Mouse (Mus musculus) kidney, postnatal 36 days (tissue): ENCODE results near the gene Tada2a.

Experiments used
- DNase-seq, 2 experiments: peaks; one replicate each; pipeline ENCODE4 v3.0.0; 2021 to 2022; ENCODE audit warnings: mixed read lengths in 2 of 2

The Tada2a gene

GRCm38 (mm10) chr11:84128943-84129798, at the start of gene Tada2a, which contains the start of gene Acaca:
Gene Tada2a, minus strand, starts transcription at chr11:84129600.
Gene Acaca, plus strand, starts transcription at chr11:84129672.
- peak; percentile 66 to 87 for DNase-seq

DNA sequence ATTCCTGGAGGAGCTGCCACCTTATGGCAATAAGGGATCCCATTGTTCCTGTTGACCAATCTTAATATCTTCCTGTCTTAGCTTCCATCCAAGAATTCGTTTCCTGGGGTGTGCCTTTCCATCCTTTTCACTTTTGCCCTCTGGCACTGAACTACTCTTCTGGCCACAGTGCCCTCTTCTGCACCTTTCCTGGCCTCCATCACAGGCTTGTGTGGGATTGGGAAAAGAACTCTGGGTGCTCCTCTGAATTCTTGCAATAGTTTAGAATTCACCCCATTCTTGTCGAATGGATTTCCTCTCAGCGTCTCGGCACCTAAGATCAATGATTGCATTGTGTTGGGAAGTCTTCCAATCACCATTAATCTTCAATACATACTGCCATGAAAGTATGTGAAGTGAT, 49.2 kb upstream of the Tada2a start:
- no peak for DNase-seq

- DNase-seq = no peak
These were observed 43.4 kb upstream of the Tada2a start for GRCm38 (mm10) chr11:84172539-84173435.

- DNase-seq = peak; percentile 47 to 71
These were observed 39.4 kb upstream of the Tada2a start for GRCm38 (mm10) chr11:84168701-84169288.

GRCm38 (mm10) chr11:84167046-84167526, 37.7 kb upstream of the Tada2a start, which contains the start of gene Gm11437:
Gene Gm11437, minus strand, starts transcription at chr11:84167476.
- no peak for DNase-seq

- DNase-seq = no peak
These were observed 35.2 kb upstream of the Tada2a start for GRCm38 (mm10) chr11:84164561-84164960.

DNA sequence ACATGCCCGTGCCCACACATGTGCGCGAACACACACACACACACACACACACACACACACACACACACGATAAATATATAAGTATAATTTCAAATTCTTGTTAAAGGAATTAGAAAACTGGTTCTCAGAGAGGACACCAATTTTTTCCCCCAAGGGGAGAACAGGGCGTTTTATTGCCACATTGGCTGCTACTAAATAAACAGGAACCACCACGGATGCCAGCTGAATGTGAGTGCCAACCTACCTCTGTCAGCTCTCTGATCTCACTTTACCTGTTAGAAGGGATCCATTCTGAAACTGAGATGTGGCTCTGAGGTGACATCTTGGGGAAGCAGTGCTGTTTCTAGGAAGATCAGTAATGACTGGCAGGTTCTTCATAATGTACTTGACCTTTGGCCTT, 34.7 kb upstream of the Tada2a start:
- DNase-seq = no peak

DNA sequence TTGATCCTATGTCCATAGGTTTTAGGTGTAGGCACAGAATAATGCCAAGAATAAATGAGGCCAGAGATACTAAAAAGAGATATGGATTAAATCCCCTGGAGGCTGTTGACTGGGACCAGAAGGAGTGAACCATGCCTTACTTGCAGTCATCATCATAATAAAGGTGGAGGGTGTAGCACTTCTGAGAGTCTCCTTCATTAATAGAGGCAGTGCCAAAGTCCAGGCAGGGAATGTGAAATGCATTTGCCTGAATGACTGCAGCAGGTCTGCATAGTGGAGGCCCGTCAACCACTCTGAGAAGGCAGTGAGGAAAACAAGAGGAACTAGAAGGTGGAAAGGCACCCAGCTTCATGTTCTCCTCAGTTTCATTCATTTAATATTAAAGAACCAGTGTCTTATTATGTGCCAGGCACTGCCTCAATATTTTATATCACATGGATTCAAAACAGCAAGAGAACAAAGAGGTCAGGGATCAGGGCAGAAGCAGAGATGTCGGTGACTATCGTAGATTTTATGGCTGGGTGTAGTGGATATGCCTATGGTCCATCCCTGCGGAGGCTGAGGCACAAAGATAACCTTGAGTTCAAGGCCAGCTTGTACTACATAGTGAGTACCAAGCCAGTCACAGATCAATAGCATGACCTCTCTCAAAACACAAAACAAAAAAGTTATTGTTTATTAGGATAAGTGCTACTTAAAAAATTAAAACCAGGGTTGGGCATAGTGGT, 27.3 kb upstream of the Tada2a start:
- no peak for DNase-seq

DNA sequence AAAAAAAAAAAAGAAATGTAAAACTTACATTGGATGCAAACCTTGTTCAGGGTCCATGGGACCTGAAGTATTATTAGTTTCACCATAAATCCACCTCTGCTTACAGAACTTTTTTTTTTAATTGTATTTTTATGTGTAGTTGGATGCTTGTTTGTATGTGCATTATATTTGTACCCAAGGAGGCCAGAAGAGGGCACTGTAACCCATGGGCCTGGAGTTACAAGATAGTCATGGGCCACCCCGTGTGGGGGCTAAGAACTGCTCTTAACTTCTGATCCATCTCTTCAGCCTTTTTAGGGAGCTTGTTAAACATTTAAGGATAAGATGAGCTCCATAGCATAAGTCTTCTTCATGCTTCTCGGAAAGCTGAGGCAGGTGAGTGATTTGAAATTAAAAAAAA, 21.5 kb upstream of the Tada2a start:
- DNase-seq = peak in 1 of 2 experiments; percentile 45

GRCm38 (mm10) chr11:84146081-84146480, 16.7 kb upstream of the Tada2a start:
- DNase-seq = peak; percentile 29 to 49

DNA sequence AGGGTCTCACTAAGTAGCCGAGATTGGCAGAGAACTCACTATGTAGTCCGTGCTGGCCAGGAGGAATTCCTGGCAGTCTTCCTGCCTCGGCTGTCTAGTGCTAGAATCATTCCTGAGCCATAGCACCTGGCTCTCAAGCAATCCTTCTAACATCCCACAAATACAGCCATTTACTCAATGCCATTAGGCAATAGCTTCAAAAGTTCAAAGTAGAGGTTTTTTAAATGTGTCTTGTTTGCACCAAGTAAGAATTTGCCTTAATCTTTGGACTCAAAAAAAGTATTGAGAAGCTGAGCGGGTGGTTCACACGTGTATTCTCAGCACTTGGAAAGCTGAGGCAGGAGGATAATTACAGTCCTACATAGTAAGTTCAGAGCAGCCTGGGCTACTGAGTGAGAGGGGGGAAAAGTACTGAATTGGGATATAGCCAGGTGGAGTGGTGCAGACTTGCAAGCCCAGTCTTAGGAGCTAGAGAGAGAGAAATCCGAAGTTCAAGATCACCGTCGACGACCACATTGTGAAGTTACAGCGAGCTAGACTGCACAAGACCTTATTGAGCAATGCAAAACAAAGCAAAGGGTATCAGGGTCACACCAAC, 15.9 kb upstream of the Tada2a start:
- no peak for DNase-seq

DNA sequence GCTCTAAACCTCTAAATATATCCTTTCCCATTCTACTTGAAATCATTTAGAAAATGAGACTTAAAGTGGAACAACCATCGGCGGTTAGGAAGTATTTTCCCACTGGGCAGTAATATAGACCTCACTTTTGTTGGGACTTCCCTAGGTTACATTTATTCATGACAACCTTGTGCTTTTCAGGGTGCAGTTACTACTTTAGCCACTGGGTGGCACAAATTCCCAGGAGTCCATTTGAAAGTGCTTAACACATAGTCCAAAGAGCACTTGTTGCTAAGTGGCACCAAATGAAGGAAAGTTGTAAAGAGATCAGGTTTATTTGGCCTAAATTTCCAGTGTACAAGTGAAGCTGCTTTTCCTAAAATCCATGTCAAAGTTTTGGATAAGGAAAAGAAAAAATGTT, 12.4 kb upstream of the Tada2a start:
- peak; percentile 72 to 85 for DNase-seq

GRCm38 (mm10) chr11:84136453-84136852, 7.1 kb upstream of the Tada2a start:
- DNase-seq = no peak

GRCm38 (mm10) chr11:84134331-84134860, 5.0 kb upstream of the Tada2a start:
- DNase-seq = no peak

- DNase-seq = no peak
These were observed 392 bp upstream of the Tada2a start for GRCm38 (mm10) chr11:84129799-84130185.

GRCm38 (mm10) chr11:84127977-84128376, 1.4 kb downstream of the Tada2a start:
- peak in 1 of 2 experiments; percentile 17 for DNase-seq

GRCm38 (mm10) chr11:84121051-84121956, 8.1 kb downstream of the Tada2a start:
- no peak for DNase-seq

- no peak for DNase-seq
These were observed 12.0 kb downstream of the Tada2a start for GRCm38 (mm10) chr11:84117431-84117830.

DNA sequence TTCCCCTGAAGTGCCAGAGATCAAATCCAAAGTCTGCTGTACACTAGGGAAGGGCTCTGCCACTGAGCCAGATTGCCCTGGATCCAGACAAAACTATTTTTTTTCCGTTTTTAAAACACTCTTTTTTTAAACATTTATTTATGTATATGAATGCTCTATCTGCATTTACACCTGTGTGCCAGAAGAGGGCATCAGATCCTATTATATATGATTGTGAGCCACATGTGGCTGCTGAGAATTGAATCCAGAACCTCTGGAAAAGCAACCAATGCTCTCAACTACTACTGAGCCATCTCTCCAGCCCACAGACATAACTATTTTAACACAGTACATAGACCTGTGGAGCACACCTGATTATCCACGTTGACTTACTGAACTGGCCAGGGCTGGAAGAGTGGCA, 13.2 kb downstream of the Tada2a start:
- no peak for DNase-seq

GRCm38 (mm10) chr11:84115646-84116045, 13.8 kb downstream of the Tada2a start:
- DNase-seq = no peak
